Mouse (Mus musculus) neural tube, embryonic 14.5 days (tissue): ENCODE measurements at regions not wholly inside any gene's neighbourhood (a gene's known extent, or its start where the extent isn't known, plus 50 kb on each side); places are given as distances from the start of the nearest gene placed in this dataset.

Experiments
- ATAC-seq: fragments of 200-750 bp; cut with Nextera tagmentation; 2 replicates; pipeline ENCODE4 v1.8.0; 2017; ENCODE audit warnings: low read depth, mild to moderate bottlenecking, moderate TSS enrichment, moderate library complexity
- H3K27ac ChIP-seq: fragments of 300-500 bp; sonication (generic); 2 replicates; pipeline ENCODE4 v1.5.1; 2014; ENCODE audit warnings: low read depth, mild to moderate bottlenecking, control low read depth, low read length, moderate library complexity, mixed read lengths
- H3K27me3 ChIP-seq: fragments of 300-500 bp; sonication (generic); 2 replicates; pipeline ENCODE4 v1.6.1; 2014; ENCODE audit warnings: low read length; ENCODE audit not compliant: control insufficient read depth, insufficient read depth
- H3K36me3 ChIP-seq: fragments of 300-500 bp; sonication (generic); 2 replicates; pipeline ENCODE4 v1.6.1; 2014; ENCODE audit warnings: low read length, mixed read lengths; ENCODE audit not compliant: control insufficient read depth, insufficient read depth
- H3K4me1 ChIP-seq: fragments of 300-500 bp; sonication (generic); 2 replicates; pipeline ENCODE4 v1.6.1; 2014; ENCODE audit warnings: low read length; ENCODE audit not compliant: control insufficient read depth, insufficient read depth
- H3K4me2 ChIP-seq: fragments of 300-500 bp; sonication (generic); 2 replicates; pipeline ENCODE4 v1.6.1; 2014; ENCODE audit warnings: mild to moderate bottlenecking, low read depth, low read length, control low read depth
- H3K4me3 ChIP-seq: fragments of 300-500 bp; sonication (generic); 2 replicates; pipeline ENCODE4 v1.5.1; 2014; ENCODE audit warnings: low read depth, low read length, control low read depth, mixed read lengths
- H3K9ac ChIP-seq: fragments of 300-500 bp; sonication (generic); replicated peaks from 2 replicates; pipeline ENCODE4 v1.6.1; 2014; ENCODE audit warnings: low read depth, mild to moderate bottlenecking, control low read depth, low read length, mixed read lengths
- H3K9me3 ChIP-seq: fragments of 300-500 bp; sonication (generic); 2 replicates; pipeline ENCODE4 v1.6.1; 2016; ENCODE audit warnings: low read length; ENCODE audit not compliant: control insufficient read depth
- WGBS: fragments of 180-500 bp; shearing (Covaris S2); extraction: QIAGEN DNeasy Blood & Tissue Kit; methylation state at CpG from one replicate; pipeline ENCODE4 v1.1.7; 2014; 5-methylcytosine and 5-hydroxymethylcytosine counted together

DNA sequence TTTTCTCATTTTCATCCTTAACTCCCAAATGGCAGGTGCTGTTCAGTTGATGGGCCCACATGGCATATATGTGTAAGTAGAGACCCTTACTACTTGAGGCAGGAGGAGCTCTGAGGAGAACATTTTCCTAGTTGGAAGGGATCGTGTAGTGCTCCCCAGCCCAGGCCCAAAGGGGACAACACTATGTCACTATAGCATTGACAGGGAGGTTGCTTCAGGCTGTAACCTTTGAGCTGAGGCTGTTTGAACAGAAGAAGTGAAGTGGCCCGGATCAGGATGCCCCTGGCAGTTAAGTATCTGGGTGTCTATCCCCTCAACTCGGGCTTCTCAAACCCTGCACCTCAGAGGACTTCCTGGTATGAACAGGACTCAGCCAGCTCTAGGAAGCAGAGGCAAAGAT, 79.5 kb upstream of the Msx1 start:
- peaks cover 15% of the 10 kb centered on the region for H3K27me3 ChIP-seq
- no peaks in the 10 kb centered on the region for H3K4me1 ChIP-seq
- H3K9ac ChIP-seq = no peak overlapping the region
- WGBS = 80% methylated on average over 3 of the region's 3 CpGs
- no peak overlapping the region for H3K27ac ChIP-seq
- no peak overlapping the region for H3K4me3 ChIP-seq
- H3K9me3 ChIP-seq = no peaks in the 10 kb centered on the region
- ATAC-seq = no peak
- H3K36me3 ChIP-seq = no peaks in the 10 kb centered on the region
- no peak overlapping the region for H3K4me2 ChIP-seq

DNA sequence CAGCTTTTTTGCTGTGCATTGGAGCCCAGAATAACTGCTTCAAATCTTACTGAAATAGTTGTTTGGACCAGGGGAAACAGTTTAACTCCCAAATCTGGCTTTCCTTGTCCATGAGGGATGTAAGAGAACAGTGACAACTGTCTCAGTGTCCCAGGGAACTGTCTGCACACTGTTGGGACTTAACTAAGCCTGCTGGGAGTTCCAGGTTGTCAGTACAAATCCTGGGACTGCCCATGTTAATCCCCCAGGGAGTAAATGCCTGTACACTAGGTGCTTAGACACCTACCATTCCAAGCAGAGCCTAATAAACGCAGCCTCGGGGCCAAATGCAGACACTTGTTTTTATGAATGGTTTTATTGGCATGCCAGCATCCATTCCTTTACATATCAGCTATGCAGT, 78.4 kb upstream of the Msx1 start:
- WGBS = 45% methylated on average over 2 of the region's 2 CpGs
- ATAC-seq = no peak
- Histone ChIP-seq H3K27ac (no peak overlapping the region), H3K36me3 (no peaks in the 10 kb centered on the region), H3K27me3 (peaks cover 15% of the 10 kb centered on the region), H3K4me1 (no peaks in the 10 kb centered on the region), H3K9me3 (no peaks in the 10 kb centered on the region), H3K9ac (no peak overlapping the region), H3K4me2 (no peak overlapping the region), H3K4me3 (no peak overlapping the region)

DNA sequence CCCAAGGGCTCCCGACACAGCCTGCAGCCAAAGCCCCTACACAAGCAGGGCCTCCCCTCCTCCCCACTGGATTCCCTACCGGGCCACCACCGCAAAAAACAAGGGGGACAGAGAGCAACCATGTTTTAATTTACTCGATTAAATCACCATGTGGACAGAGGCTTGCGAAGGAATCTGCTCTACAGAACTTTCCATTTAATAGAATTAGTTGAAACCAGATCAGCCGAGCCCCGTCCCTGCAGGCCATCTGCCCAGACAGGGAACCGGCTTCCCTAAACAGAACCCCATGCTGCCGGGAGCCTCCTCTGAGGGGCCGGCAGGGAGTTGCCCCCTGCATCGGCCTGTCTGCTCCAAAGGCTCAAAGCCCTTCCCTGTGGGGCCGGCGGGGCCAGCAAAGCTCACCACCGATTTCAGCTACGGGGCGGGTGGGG, 77.5 kb upstream of the Msx1 start:
- Histone ChIP-seq H3K27me3 (peaks cover 15% of the 10 kb centered on the region), H3K27ac (no peak overlapping the region), H3K4me2 (0 out of 2 replicates have a peak overlapping the region, but pooled peaks have one; percentile 8), H3K4me3 (no peak overlapping the region), H3K36me3 (no peaks in the 10 kb centered on the region), H3K9ac (no peak overlapping the region), H3K4me1 (no peaks in the 10 kb centered on the region), H3K9me3 (no peaks in the 10 kb centered on the region)
- WGBS = 2% methylated on average over 16 of the region's 16 CpGs
- ATAC-seq = no peak

DNA sequence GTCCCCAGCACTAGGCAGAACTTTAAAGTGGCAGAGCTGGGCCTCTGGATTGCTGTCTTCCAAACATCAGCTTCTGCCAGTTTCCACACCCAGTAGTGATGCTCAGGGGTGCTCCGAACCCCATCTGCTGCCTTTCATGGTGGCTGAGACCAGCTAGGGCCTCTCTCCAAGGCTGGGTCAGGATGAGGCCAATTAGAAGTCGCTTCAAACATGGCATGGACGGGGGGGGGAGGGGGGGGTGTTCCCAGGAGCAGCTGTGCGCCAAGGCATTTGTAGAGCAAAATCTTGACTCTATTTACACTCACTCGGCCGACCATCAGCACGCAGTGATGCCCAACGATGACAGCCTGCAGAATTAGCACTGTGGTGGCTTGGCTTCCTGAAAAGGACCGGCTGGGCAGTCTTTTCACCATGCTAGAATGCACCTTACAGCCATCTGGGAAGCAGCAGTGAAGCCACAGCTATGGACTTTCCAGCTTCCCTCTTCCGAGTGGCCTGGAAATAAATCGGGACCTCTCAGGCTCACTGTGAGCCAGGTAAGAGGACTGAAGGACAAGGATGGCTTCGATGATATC, 73.7 kb upstream of the Msx1 start:
- Histone ChIP-seq H3K27me3 (peaks cover 19% of the 10 kb centered on the region), H3K9ac (no peak overlapping the region), H3K9me3 (no peaks in the 10 kb centered on the region), H3K4me1 (peaks cover 10% of the 10 kb centered on the region), H3K4me3 (no peak overlapping the region), H3K27ac (no peak overlapping the region), H3K4me2 (no peak overlapping the region), H3K36me3 (no peaks in the 10 kb centered on the region)
- ATAC-seq = no peak
- WGBS = 36% methylated on average over 12 of the region's 12 CpGs

DNA sequence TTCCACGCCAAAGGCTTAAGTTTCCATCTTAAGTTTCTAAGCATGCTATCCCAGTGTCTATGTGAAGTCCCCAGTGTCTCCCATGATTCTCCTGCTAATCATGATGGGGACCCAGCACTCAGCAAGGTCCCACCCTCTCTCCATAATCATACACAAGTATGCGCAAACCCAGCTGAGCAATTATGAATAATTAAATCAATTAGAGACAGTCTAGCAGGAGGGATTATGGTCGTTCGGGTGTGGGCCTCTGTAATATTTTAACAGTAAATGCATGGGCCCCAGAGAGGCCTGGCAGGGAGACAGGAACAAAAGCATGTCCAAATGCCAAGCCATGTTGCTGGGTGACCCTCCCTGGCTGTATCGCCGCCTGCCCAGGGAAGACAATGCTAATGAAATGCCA, 73.1 kb upstream of the Msx1 start:
- Histone ChIP-seq H3K9me3 (no peaks in the 10 kb centered on the region), H3K4me1 (peaks cover 10% of the 10 kb centered on the region), H3K4me2 (no peak overlapping the region), H3K27me3 (peaks cover 18% of the 10 kb centered on the region), H3K36me3 (no peaks in the 10 kb centered on the region), H3K4me3 (no peak overlapping the region), H3K9ac (no peak overlapping the region), H3K27ac (no peak overlapping the region)
- ATAC-seq = no peak
- 38% methylated on average over 6 of the region's 6 CpGs for WGBS

DNA sequence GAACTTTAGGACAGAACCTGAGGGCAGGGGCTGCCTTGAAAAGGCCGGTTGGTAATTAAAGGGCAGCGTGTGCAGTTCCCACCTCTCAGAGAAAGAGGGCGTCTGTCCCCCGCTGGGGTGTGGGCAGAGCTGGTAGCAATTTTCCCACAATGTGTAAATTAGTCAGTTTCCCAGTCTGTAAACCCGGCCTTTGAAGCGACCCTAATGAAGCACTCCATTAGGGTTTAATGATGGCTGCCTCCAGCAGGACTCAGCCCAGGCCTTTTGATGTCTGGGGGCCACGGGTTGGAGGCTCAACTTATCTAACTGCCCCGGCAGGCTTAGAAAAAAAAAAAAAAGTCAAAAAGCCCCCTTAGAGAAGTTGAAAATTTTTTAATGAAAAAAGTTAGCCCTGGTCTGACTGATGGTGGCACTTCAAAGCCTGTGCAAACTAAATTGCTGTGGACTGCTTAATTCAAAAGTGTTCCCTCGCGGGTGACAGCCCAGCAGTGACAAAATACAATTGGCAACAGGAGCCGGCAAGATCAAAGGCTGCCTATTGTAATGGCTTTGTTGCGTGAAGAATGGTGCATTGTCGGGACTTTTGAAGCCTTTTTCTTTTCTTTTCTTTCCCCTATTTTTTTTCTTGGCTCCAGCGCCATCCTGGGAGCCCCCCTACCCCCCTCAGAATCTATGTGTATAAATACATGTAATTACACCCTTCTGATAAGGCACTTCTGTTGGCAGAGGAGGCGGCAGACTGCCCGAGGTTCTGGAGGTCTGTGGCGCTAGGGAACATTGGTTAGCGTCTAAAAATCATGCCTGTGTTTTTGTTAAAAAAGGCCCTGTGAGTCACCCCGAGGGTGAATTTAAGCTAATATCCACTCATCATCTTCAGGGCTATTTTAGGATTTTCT, 71.3 kb upstream of the Msx1 start:
- Histone ChIP-seq H3K4me1 (peaks cover 10% of the 10 kb centered on the region), H3K4me2 (no peak overlapping the region), H3K9me3 (no peaks in the 10 kb centered on the region), H3K4me3 (no peak overlapping the region), H3K36me3 (no peaks in the 10 kb centered on the region), H3K27ac (no peak overlapping the region), H3K9ac (no peak overlapping the region), H3K27me3 (peaks cover 20% of the 10 kb centered on the region)
- ATAC-seq = peak; percentile 19; the same call in 1 of the 2 replicates
- WGBS = 4% methylated on average over 19 of the region's 19 CpGs

DNA sequence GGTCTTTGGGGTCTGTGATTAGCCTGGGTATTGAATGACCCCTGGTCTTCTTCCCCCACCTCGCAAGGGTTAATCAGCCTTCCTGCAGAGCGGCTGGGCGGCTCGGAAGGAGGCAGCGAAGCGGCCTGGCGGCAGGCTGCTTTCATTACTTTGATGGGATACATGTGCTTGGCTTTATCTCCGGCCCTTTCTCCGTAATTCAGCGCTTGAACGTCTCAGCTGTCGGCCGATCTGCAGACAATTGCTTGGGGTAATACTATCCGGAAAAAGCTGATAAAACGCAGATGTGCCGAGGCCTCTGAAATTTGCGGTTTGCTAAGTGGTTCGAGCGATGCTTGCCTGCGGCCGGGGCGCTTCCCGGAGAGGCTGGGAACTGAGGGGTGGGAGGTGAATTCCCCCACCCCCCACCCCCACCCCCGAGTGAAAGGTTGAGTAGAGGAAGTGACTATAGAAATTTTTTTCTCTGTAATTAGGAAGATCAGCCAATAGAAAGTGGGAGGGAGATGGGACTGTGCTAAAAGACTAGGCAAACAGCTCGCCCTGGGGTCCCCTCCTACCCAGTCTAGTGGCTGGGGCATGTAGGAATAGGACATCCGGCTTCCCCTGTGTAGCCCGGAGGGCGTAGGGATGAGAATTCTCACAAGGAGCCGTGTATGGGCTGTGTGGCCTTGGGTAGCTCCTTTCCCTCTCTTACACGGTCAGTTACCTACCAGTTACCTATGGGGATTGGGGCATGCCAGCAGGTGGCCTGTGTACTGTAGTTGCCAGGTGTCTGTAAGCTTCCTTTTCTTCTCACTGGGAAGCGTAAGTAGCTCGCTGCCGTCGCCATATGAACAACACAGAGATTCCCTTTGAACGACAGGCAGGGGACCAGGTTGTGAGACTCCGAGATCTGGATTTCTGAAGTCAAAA, 69.5 kb upstream of the Msx1 start:
- Histone ChIP-seq H3K4me3 (peak overlapping the region; percentile 17), H3K27me3 (peaks cover 18% of the 10 kb centered on the region), H3K9me3 (no peaks in the 10 kb centered on the region), H3K9ac (0 out of 2 replicates have a peak overlapping the region, but pooled peaks have one; percentile 25), H3K4me1 (peaks cover 10% of the 10 kb centered on the region), H3K36me3 (no peaks in the 10 kb centered on the region), H3K4me2 (peak overlapping the region; percentile 43), H3K27ac (no peak overlapping the region)
- peak; percentile 41; the same call in 1 of the 2 replicates for ATAC-seq
- WGBS = 4% methylated on average over 36 of the region's 36 CpGs

DNA sequence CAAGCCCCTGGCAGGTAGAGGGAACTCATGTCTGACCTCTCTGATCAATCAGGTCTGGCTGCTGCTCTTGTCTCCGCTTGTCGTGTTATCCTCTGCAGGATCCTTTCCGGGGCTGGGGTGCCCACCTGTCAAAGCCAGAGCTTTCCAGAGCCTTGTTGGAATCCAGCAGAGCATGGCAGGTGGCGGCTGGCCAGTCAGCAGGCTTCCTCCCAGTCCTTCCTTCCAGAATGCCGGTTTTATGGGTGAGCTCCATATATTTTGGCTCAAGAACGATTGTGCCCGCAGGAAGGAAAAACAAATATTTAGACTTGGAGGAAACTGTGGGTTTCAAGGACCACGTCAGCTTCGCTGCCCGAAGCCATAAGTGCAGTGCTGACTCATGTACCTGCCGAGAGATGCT, 66.3 kb upstream of the Msx1 start:
- no peaks in the 10 kb centered on the region for H3K9me3 ChIP-seq
- H3K9ac ChIP-seq = no peak overlapping the region
- 57% methylated on average over 11 of the region's 11 CpGs for WGBS
- no peak overlapping the region for H3K4me3 ChIP-seq
- peaks cover 18% of the 10 kb centered on the region for H3K27me3 ChIP-seq
- no peak overlapping the region for H3K27ac ChIP-seq
- H3K4me2 ChIP-seq = no peak overlapping the region
- no peaks in the 10 kb centered on the region for H3K36me3 ChIP-seq
- ATAC-seq = no peak
- peaks cover 10% of the 10 kb centered on the region for H3K4me1 ChIP-seq
